In genomic region chr9:90245206-90245605, GRCm38 (mm10) we compare ENCODE assay signal across 15 mouse cellular contexts. TPM values are rescaled to one million over a fixed set of nuclear protein-coding genes. Genes with fewer than 3 reads are reported as not detected.
DNase-seq lines count a peak whose midpoint lies in the region; ATAC-seq and TF ChIP-seq lines count a peak whose summit lies in the region.
"Had no signal": no experiment of that assay in that cellular context is flagged by ENCODE, and none has a peak within 500 bp of the region (broad histone marks: within the 10 kb centered on the region; RNA-seq: fewer than 3 reads in every experiment).

No protein-coding gene starts in this region.

- H3K27me3 ChIP-seq in liver, embryonic 14.5 days (ENCODE audit: control insufficient read depth, insufficient read depth, low read length): no peaks in the 10 kb centered on the region
- no peaks in the 10 kb centered on the region for H3K27me3 ChIP-seq in intestine, embryonic 16.5 days (replicated peaks; ENCODE audit: control insufficient read depth, insufficient read depth, low read length)
- H3K27me3 ChIP-seq in lung, postnatal 0 days (replicated peaks; ENCODE audit: insufficient read depth, low read length): no peaks in the 10 kb centered on the region
- H3K27me3 ChIP-seq: embryonic facial prominence, embryonic 15.5 days; neural tube, embryonic 12.5 days had no signal

- H3K9ac ChIP-seq in liver, embryonic 14.5 days (replicated peaks): peak overlapping the region; percentile 7; the same call in 1 of the 2 replicates
- no peak overlapping the region for H3K9ac ChIP-seq in intestine, embryonic 16.5 days (ENCODE audit: low read depth, low read length)
- no peak overlapping the region for H3K9ac ChIP-seq in lung, postnatal 0 days (replicated peaks; ENCODE audit: low read depth)
- H3K9ac ChIP-seq: embryonic facial prominence, embryonic 15.5 days; hindbrain, embryonic 14.5 days; neural tube, embryonic 12.5 days had no signal

- TF ChIP-seq CTCF in liver, embryonic 14.5 days (IDR thresholded peaks at IDR 0.05; ENCODE audit: low read depth): no peak
- no peak for TF ChIP-seq CTCF in lung, postnatal 0 days (IDR thresholded peaks at IDR 0.05)

- peaks cover 42% of the 10 kb centered on the region for H3K36me3 ChIP-seq in liver, embryonic 14.5 days (replicated peaks; ENCODE audit: control insufficient read depth, insufficient read depth, low read depth)
- H3K36me3 ChIP-seq in intestine, embryonic 16.5 days (ENCODE audit: control insufficient read depth, insufficient read depth, low read length): peaks cover 2% of the 10 kb centered on the region; the same call in 1 of the 2 replicates
- H3K36me3 ChIP-seq in lung, postnatal 0 days (ENCODE audit: insufficient read depth, low read length): 0 out of 2 replicates have a peak, but pooled peaks cover 5% of the 10 kb centered on the region

- no peak for TF ChIP-seq EP300 in liver, embryonic 14.5 days (IDR thresholded peaks at IDR 0.05; ENCODE audit: low read depth)
- no peak for TF ChIP-seq EP300 in lung, postnatal 0 days (IDR thresholded peaks at IDR 0.05)

- WGBS in liver, embryonic 14.5 days (ENCODE audit: insufficient replicate concordance): 25% methylated on average over 6 of the region's 6 CpGs
- 93% methylated on average over 6 of the region's 6 CpGs for whole genome bisulfite sequencing in intestine, embryonic 16.5 days
- WGBS in lung, postnatal 0 days: 82% methylated on average over 6 of the region's 6 CpGs

- H3K4me1 ChIP-seq in liver, embryonic 14.5 days (replicated peaks; ENCODE audit: control insufficient read depth in 2 of 2, insufficient read depth in 2 of 2, low read length in 1 of 2): peaks cover 61 to 75% of the 10 kb centered on the region in 2 experiments
- H3K4me1 ChIP-seq in intestine, embryonic 16.5 days (ENCODE audit: control insufficient read depth, insufficient read depth, low read length): no peaks in the 10 kb centered on the region
- no peaks in the 10 kb centered on the region; the same call in 1 of the 2 replicates for H3K4me1 ChIP-seq in lung, postnatal 0 days (ENCODE audit: insufficient read depth, low read depth, low read length)
- H3K4me1 ChIP-seq: embryonic facial prominence, embryonic 15.5 days; neural tube, embryonic 12.5 days had no signal

- peak; percentile 86 for DNase-seq in heart, adult 11 months
- DNase-seq in heart, adult 8-10 months (ENCODE audit: low spot score): no peak
- DNase-seq in liver, embryonic 14.5 days (ENCODE audit: low read depth in 3 of 3, low spot score in 3 of 3): no peak
- DNase-seq in naive thymus-derived CD4-positive, alpha-beta T cell, adult 2 months (ENCODE audit: low read depth): peak; percentile 58
- no peak for DNase-seq in kidney, postnatal 14 days
- no peak for DNase-seq in lung, postnatal 0 days (ENCODE audit: low spot score)
- DNase-seq: cerebellum, adult 2 months; kidney, adult 8-10 months; midbrain, embryonic 14.5 days had no signal

- H3K9me3 ChIP-seq in liver, embryonic 14.5 days (ENCODE audit: control insufficient read depth, low read length): no peaks in the 10 kb centered on the region
- H3K9me3 ChIP-seq in intestine, embryonic 16.5 days (ENCODE audit: control insufficient read depth, low read length): no peaks in the 10 kb centered on the region
- H3K9me3 ChIP-seq in lung, postnatal 0 days (ENCODE audit: low read length): no peaks in the 10 kb centered on the region
- H3K9me3 ChIP-seq: embryonic facial prominence, embryonic 15.5 days; neural tube, embryonic 12.5 days had no signal

- peak overlapping the region; percentile 34 for H3K27ac ChIP-seq in liver, embryonic 14.5 days
- H3K27ac ChIP-seq in intestine, embryonic 16.5 days (ENCODE audit: low read length): no peak overlapping the region
- H3K27ac ChIP-seq in lung, postnatal 0 days (ENCODE audit: low read length): no peak overlapping the region
- H3K27ac ChIP-seq: embryonic facial prominence, embryonic 15.5 days; hindbrain, embryonic 14.5 days; layer of hippocampus, adult 2 months; neural tube, embryonic 12.5 days had no signal

- no peak overlapping the region for H3K4me2 ChIP-seq in liver, embryonic 14.5 days (ENCODE audit: low read depth)
- no peak overlapping the region for H3K4me2 ChIP-seq in intestine, embryonic 16.5 days (ENCODE audit: low read depth, low read length)
- no peak overlapping the region for H3K4me2 ChIP-seq in lung, postnatal 0 days (replicated peaks; ENCODE audit: low read depth, low read length)
- H3K4me2 ChIP-seq: embryonic facial prominence, embryonic 15.5 days; hindbrain, embryonic 14.5 days; neural tube, embryonic 12.5 days had no signal

- H3K4me3 ChIP-seq in liver, embryonic 14.5 days (ENCODE audit: insufficient read depth in 1 of 2, low read depth in 2 of 2, low read length in 2 of 2): no peak overlapping the region
- H3K4me3 ChIP-seq in intestine, embryonic 16.5 days (ENCODE audit: low read length): no peak overlapping the region
- no peak overlapping the region for H3K4me3 ChIP-seq in lung, postnatal 0 days (ENCODE audit: low read depth, low read length)
- H3K4me3 ChIP-seq: embryonic facial prominence, embryonic 15.5 days; layer of hippocampus, adult 2 months; neural tube, embryonic 12.5 days had no signal

- ATAC-seq in activated CD4-positive, CD25-positive, alpha-beta regulatory T cell, adult 4 months: peak; percentile 56
- ATAC-seq in liver, embryonic 14.5 days (ENCODE audit: insufficient read depth): no peak
- ATAC-seq in intestine, embryonic 16.5 days: no peak
- ATAC-seq in lung, postnatal 0 days: no peak

RNA-seq across cellular contexts. Expression of gene Tbc1d2b, which starts 25.4 kb away (rescaled TPM):
- 10 to 100 TPM in 1 of 4 experiments, 1 to 10 TPM in 3; 8.7 to 10.3 (median 9.4) TPM for total RNA-seq in heart, adult 8-10 months (2022)
- 10 to 100 TPM; 10.2 to 11.4 TPM for polyA plus RNA-seq in activated CD4-positive, CD25-positive, alpha-beta regulatory T cell, adult 4 months (2017; shearing (Covaris generic))
- polyA plus RNA-seq in liver, embryonic 14.5 days (2012; rRNA removed): 9.8 and 10.1 TPM in 2 replicates
- polyA plus RNA-seq in liver, embryonic 14.5 days (2014; fragmentation: Nextera tagmentation; extraction: Ambion mirVana): 6.5 and 9.5 TPM in 2 replicates
- 9.3 and 11.0 TPM in 2 replicates for polyA plus RNA-seq in intestine, embryonic 16.5 days (2015; fragmentation: Nextera tagmentation; extraction: Ambion mirVana)
- polyA plus RNA-seq in lung, postnatal 0 days (2015; fragmentation: Nextera tagmentation; extraction: Ambion mirVana): 9.5 and 11.0 TPM in 2 replicates

Comparison
In these comparisons a context has a peak if more than half of its experiments do, and no peak if none do; other contexts are left out.
1. DNase-seq: peak in heart, adult 11 months (single experiment) and naive thymus-derived CD4-positive, alpha-beta T cell, adult 2 months (single experiment); none in heart, adult 8-10 months (single experiment), liver, embryonic 14.5 days (0 of 3), kidney, postnatal 14 days (single experiment) and lung, postnatal 0 days (single experiment).